Mouse (Mus musculus) heart, embryonic 13.5 days (tissue): Measurements from ENCODE around the gene Runx1. TPM values are rescaled to one million over a fixed set of nuclear protein-coding genes. Genes with fewer than 3 reads are reported as not detected.

ENCODE experiments used
- ATAC-seq: fragments of 200-750 bp; cut with Nextera tagmentation; 2 replicates; pipeline ENCODE4 v1.8.0; 2017; ENCODE audit warnings: moderate TSS enrichment; ENCODE audit not compliant: insufficient number of reproducible peaks, low FRiP score, low TSS enrichment; ENCODE audit errors: extremely low read depth
- H3K27ac ChIP-seq: fragments of 300-500 bp; sonication (generic); replicated peaks from 2 replicates; pipeline ENCODE4 v1.5.1; 2015; ENCODE audit warnings: moderate library complexity, mild to moderate bottlenecking, inconsistent platforms
- H3K27me3 ChIP-seq: fragments of 300-500 bp; sonication (generic); replicated peaks from 2 replicates; pipeline ENCODE4 v1.6.1; 2015; ENCODE audit warnings: mild to moderate bottlenecking, inconsistent platforms
- H3K36me3 ChIP-seq: fragments of 300-500 bp; sonication (generic); 2 replicates; pipeline ENCODE4 v1.6.1; 2015; ENCODE audit warnings: mild to moderate bottlenecking, inconsistent platforms
- H3K4me1 ChIP-seq: fragments of 300-500 bp; sonication (generic); 2 replicates; pipeline ENCODE4 v1.6.1; 2015; ENCODE audit warnings: inconsistent platforms
- H3K4me2 ChIP-seq: fragments of 300-500 bp; sonication (generic); 2 replicates; pipeline ENCODE4 v1.6.1; 2015; ENCODE audit warnings: inconsistent platforms, mild to moderate bottlenecking, moderate library complexity
- H3K4me3 ChIP-seq: fragments of 300-500 bp; sonication (generic); 2 replicates; pipeline ENCODE4 v1.5.1; 2015; ENCODE audit warnings: moderate library complexity, mild to moderate bottlenecking, inconsistent platforms
- H3K9ac ChIP-seq: fragments of 300-500 bp; sonication (generic); 2 replicates; pipeline ENCODE4 v1.6.1; 2015; ENCODE audit warnings: inconsistent platforms, mild to moderate bottlenecking, moderate library complexity
- H3K9me3 ChIP-seq: fragments of 300-500 bp; sonication (generic); 2 replicates; pipeline ENCODE4 v1.6.1; 2016; ENCODE audit warnings: inconsistent platforms
- WGBS: fragments of 180-500 bp; shearing (Covaris S2); methylation state at CpG from one replicate; pipeline ENCODE4 v1.1.7; 2015; ENCODE audit warnings: mixed read lengths; 5-methylcytosine and 5-hydroxymethylcytosine counted together
- polyA plus RNA-seq: library from polyadenylated mRNA; unstranded; fragments of >200 nt; fragmentation: Nextera tagmentation; extraction: Ambion mirVana; gene quantifications from 2 replicates; pipeline ENCODE4 v1.2.1, GENCODE M21; 2015

Gene Runx1
- polyA plus RNA-seq, 1 experiment from 2014 or later, result 1.1 TPM

- no peaks in the 10 kb centered on the region for H3K36me3 ChIP-seq
- H3K4me1 ChIP-seq, result peaks cover 6% of the 10 kb centered on the region; the same call in 1 of the 2 replicates
- ATAC-seq, result no peak
- H3K27me3 ChIP-seq, result peaks cover 18% of the 10 kb centered on the region
- H3K4me3 ChIP-seq, result no peak overlapping the region
- H3K4me2 ChIP-seq, result no peak overlapping the region
- WGBS, result 73% methylated on average over 10 of the region's 10 CpGs
- no peak overlapping the region for H3K9ac ChIP-seq
- no peak overlapping the region for H3K27ac ChIP-seq
- no peaks in the 10 kb centered on the region for H3K9me3 ChIP-seq
These were observed 245.0 kb downstream of the Runx1 start for GRCm38 (mm10) chr16:92580981-92581380.

- Histone ChIP-seq H3K9ac (no peak overlapping the region), H3K27me3 (peaks cover 13% of the 10 kb centered on the region), H3K4me2 (no peak overlapping the region), H3K4me3 (no peak overlapping the region), H3K36me3 (no peaks in the 10 kb centered on the region), H3K27ac (no peak overlapping the region), H3K4me1 (peaks cover 6% of the 10 kb centered on the region; the same call in 1 of the 2 replicates), H3K9me3 (no peaks in the 10 kb centered on the region)
- no peak for ATAC-seq
- WGBS, result 68% methylated on average over 7 of the region's 7 CpGs
These were observed 246.9 kb downstream of the Runx1 start for GRCm38 (mm10) chr16:92578915-92579653.

- H3K4me1 ChIP-seq, result peaks cover 9% of the 10 kb centered on the region; the same call in 1 of the 2 replicates
- H3K9me3 ChIP-seq, result no peaks in the 10 kb centered on the region
- peaks cover 13% of the 10 kb centered on the region for H3K27me3 ChIP-seq
- no peaks in the 10 kb centered on the region for H3K36me3 ChIP-seq
- H3K9ac ChIP-seq, result no peak overlapping the region
- no peak overlapping the region for H3K4me2 ChIP-seq
- 84% methylated on average over 9 of the region's 9 CpGs for whole genome bisulfite sequencing
- ATAC-seq, result no peak
- H3K4me3 ChIP-seq, result no peak overlapping the region
- no peak overlapping the region for H3K27ac ChIP-seq
These were observed 248.6 kb downstream of the Runx1 start for GRCm38 (mm10) chr16:92577381-92577780.

GRCm38 (mm10) chr16:92575792-92576191, 250.2 kb downstream of the Runx1 start:
- H3K27ac ChIP-seq, result no peak overlapping the region
- no peaks in the 10 kb centered on the region for H3K36me3 ChIP-seq
- no peak overlapping the region for H3K4me2 ChIP-seq
- H3K9ac ChIP-seq, result no peak overlapping the region
- H3K9me3 ChIP-seq, result no peaks in the 10 kb centered on the region
- ATAC-seq, result no peak
- 64% methylated on average over 10 of the region's 10 CpGs for WGBS
- no peak overlapping the region for H3K4me3 ChIP-seq
- H3K27me3 ChIP-seq, result peaks cover 3% of the 10 kb centered on the region; the same call in 1 of the 2 replicates
- H3K4me1 ChIP-seq, result peaks cover 9% of the 10 kb centered on the region; the same call in 1 of the 2 replicates

- peaks cover 3% of the 10 kb centered on the region; the same call in 1 of the 2 replicates for H3K4me1 ChIP-seq
- no peak overlapping the region for H3K9ac ChIP-seq
- no peaks in the 10 kb centered on the region for H3K36me3 ChIP-seq
- H3K4me2 ChIP-seq, result no peak overlapping the region
- H3K9me3 ChIP-seq, result no peaks in the 10 kb centered on the region
- no peak overlapping the region for H3K4me3 ChIP-seq
- 43% methylated on average over 4 of the region's 4 CpGs for WGBS
- peaks cover 7% of the 10 kb centered on the region for H3K27me3 ChIP-seq
- ATAC-seq, result no peak
- H3K27ac ChIP-seq, result no peak overlapping the region
These were observed 252.8 kb downstream of the Runx1 start for GRCm38 (mm10) chr16:92573193-92573592.

GRCm38 (mm10) chr16:92571246-92571645, 254.7 kb downstream of the Runx1 start:
- ATAC-seq, result no peak
- no peaks in the 10 kb centered on the region for H3K9me3 ChIP-seq
- H3K9ac ChIP-seq, result no peak overlapping the region
- H3K27me3 ChIP-seq, result peaks cover 24% of the 10 kb centered on the region
- no peak overlapping the region for H3K4me3 ChIP-seq
- 84% methylated on average over 11 of the region's 11 CpGs for WGBS
- H3K36me3 ChIP-seq, result no peaks in the 10 kb centered on the region
- no peak overlapping the region for H3K27ac ChIP-seq
- no peak overlapping the region for H3K4me2 ChIP-seq
- peaks cover 3% of the 10 kb centered on the region; the same call in 1 of the 2 replicates for H3K4me1 ChIP-seq

GRCm38 (mm10) chr16:92566146-92566545, 259.8 kb downstream of the Runx1 start:
- Histone ChIP-seq H3K9me3 (no peaks in the 10 kb centered on the region), H3K27me3 (peaks cover 56% of the 10 kb centered on the region), H3K36me3 (no peaks in the 10 kb centered on the region), H3K4me3 (no peak overlapping the region), H3K4me1 (peaks cover 5% of the 10 kb centered on the region; the same call in 1 of the 2 replicates), H3K4me2 (peak overlapping the region; percentile 41; the same call in 1 of the 2 replicates), H3K27ac (no peak overlapping the region), H3K9ac (no peak overlapping the region)
- ATAC-seq, result no peak
- 17% methylated on average over 5 of the region's 5 CpGs for WGBS

- H3K4me2 ChIP-seq, result peak overlapping the region; percentile 41
These were observed 260.2 kb downstream of the Runx1 start for GRCm38 (mm10) chr16:92565708-92566107.

GRCm38 (mm10) chr16:92565291-92565690, 260.7 kb downstream of the Runx1 start:
- H3K4me3 ChIP-seq, result no peak overlapping the region
- peak overlapping the region; percentile 41 for H3K4me2 ChIP-seq
- no peak overlapping the region for H3K9ac ChIP-seq
- WGBS, result 63% methylated on average over 11 of the region's 11 CpGs
- H3K9me3 ChIP-seq, result no peaks in the 10 kb centered on the region
- peaks cover 63% of the 10 kb centered on the region for H3K27me3 ChIP-seq
- no peak overlapping the region for H3K27ac ChIP-seq
- peaks cover 5% of the 10 kb centered on the region; the same call in 1 of the 2 replicates for H3K4me1 ChIP-seq
- no peak for ATAC-seq
- no peaks in the 10 kb centered on the region for H3K36me3 ChIP-seq

More at GRCm38 (mm10) chr16:92565708-92566107, 260.2 kb downstream of the Runx1 start:
- Histone ChIP-seq H3K4me1 (peaks cover 5% of the 10 kb centered on the region; the same call in 1 of the 2 replicates), H3K4me3 (no peak overlapping the region), H3K9ac (no peak overlapping the region), H3K36me3 (no peaks in the 10 kb centered on the region), H3K27me3 (peaks cover 59% of the 10 kb centered on the region), H3K9me3 (no peaks in the 10 kb centered on the region), H3K27ac (no peak overlapping the region)
- 4% methylated on average over 6 of the region's 6 CpGs for WGBS
- ATAC-seq, result no peak

- 43% methylated on average over 1 of the region's 1 CpGs for WGBS
- H3K4me1 ChIP-seq, result peaks cover 4% of the 10 kb centered on the region; the same call in 1 of the 2 replicates
- no peak for ATAC-seq
- no peak overlapping the region for H3K27ac ChIP-seq
- H3K4me3 ChIP-seq, result no peak overlapping the region
- H3K4me2 ChIP-seq, result no peak overlapping the region
- H3K9me3 ChIP-seq, result no peaks in the 10 kb centered on the region
- H3K9ac ChIP-seq, result no peak overlapping the region
- H3K36me3 ChIP-seq, result no peaks in the 10 kb centered on the region
- peaks cover 32% of the 10 kb centered on the region for H3K27me3 ChIP-seq
These were observed 270.9 kb downstream of the Runx1 start for GRCm38 (mm10) chr16:92555051-92555450.

GRCm38 (mm10) chr16:92552858-92553257, 273.1 kb downstream of the Runx1 start:
- H3K4me1 ChIP-seq, result peaks cover 4% of the 10 kb centered on the region; the same call in 1 of the 2 replicates
- no peak overlapping the region for H3K27ac ChIP-seq
- H3K4me3 ChIP-seq, result no peak overlapping the region
- H3K9ac ChIP-seq, result no peak overlapping the region
- ATAC-seq, result no peak
- H3K36me3 ChIP-seq, result no peaks in the 10 kb centered on the region
- H3K4me2 ChIP-seq, result 0 out of 2 replicates have a peak overlapping the region, but pooled peaks have one; percentile 5
- peaks cover 24% of the 10 kb centered on the region for H3K27me3 ChIP-seq
- no peaks in the 10 kb centered on the region for H3K9me3 ChIP-seq
- 6% methylated on average over 11 of the region's 11 CpGs for WGBS

GRCm38 (mm10) chr16:92552106-92552382, 273.9 kb downstream of the Runx1 start:
- H3K36me3 ChIP-seq, result no peaks in the 10 kb centered on the region
- H3K27ac ChIP-seq, result no peak overlapping the region
- ATAC-seq, result no peak
- H3K27me3 ChIP-seq, result peaks cover 28% of the 10 kb centered on the region
- 63% methylated on average over 9 of the region's 9 CpGs for WGBS
- H3K9me3 ChIP-seq, result no peaks in the 10 kb centered on the region
- peaks cover 4% of the 10 kb centered on the region; the same call in 1 of the 2 replicates for H3K4me1 ChIP-seq
- no peak overlapping the region for H3K4me3 ChIP-seq
- H3K4me2 ChIP-seq, result no peak overlapping the region
- H3K9ac ChIP-seq, result no peak overlapping the region
